Mouse (Mus musculus) forebrain, embryonic 14.5 days (tissue): ENCODE measurements at regions not wholly inside any gene's neighbourhood (a gene's known extent, or its start where the extent isn't known, plus 50 kb on each side); places are given as distances from the start of the nearest gene placed in this dataset.

Experiments
- ATAC-seq: fragments of 200-750 bp; cut with Nextera tagmentation; 2 replicates; pipeline ENCODE4 v1.8.0; 2017; ENCODE audit warnings: mild to moderate bottlenecking, moderate library complexity
- DNase-seq: peaks from one replicate; pipeline ENCODE4 v3.0.0-alpha.2; 2015; ENCODE audit warnings: low spot score
- H3K27ac ChIP-seq: fragments of 300-500 bp; sonication (generic); 2 replicates; pipeline ENCODE4 v1.5.1; 2014; ENCODE audit warnings: low read depth, mild to moderate bottlenecking, control low read depth, low read length, moderate library complexity
- H3K27me3 ChIP-seq: fragments of 300-500 bp; sonication (generic); replicated peaks from 2 replicates; pipeline ENCODE4 v1.6.1; 2014; ENCODE audit warnings: low read length, control low read depth, mixed read lengths; ENCODE audit not compliant: control insufficient read depth, insufficient read depth
- H3K36me3 ChIP-seq: fragments of 300-500 bp; sonication (generic); 2 replicates; pipeline ENCODE4 v1.6.1; 2014; ENCODE audit warnings: low read length, control low read depth; ENCODE audit not compliant: control insufficient read depth, insufficient read depth
- H3K4me1 ChIP-seq: fragments of 300-500 bp; sonication (generic); 2 replicates; pipeline ENCODE4 v1.6.1; 2014; ENCODE audit warnings: antibody characterized with exemption, low read length, control low read depth; ENCODE audit not compliant: control insufficient read depth, insufficient read depth
- H3K4me2 ChIP-seq: fragments of 300-500 bp; sonication (generic); 2 replicates; pipeline ENCODE4 v1.6.1; 2014; ENCODE audit warnings: mild to moderate bottlenecking, control low read depth, low read length
- H3K4me3 ChIP-seq: fragments of 300-500 bp; sonication (generic); 2 replicates; pipeline ENCODE4 v1.5.1; 2014; ENCODE audit warnings: low read depth, low read length, control low read depth
- H3K9ac ChIP-seq: fragments of 300-500 bp; sonication (generic); 2 replicates; pipeline ENCODE4 v1.6.1; 2014; ENCODE audit warnings: mild to moderate bottlenecking, low read length, control low read depth, moderate library complexity
- H3K9me3 ChIP-seq: fragments of 300-500 bp; sonication (generic); replicated peaks from 2 replicates; pipeline ENCODE4 v1.6.1; 2016; ENCODE audit warnings: low read length, control low read depth, mixed read lengths; ENCODE audit not compliant: control insufficient read depth
- WGBS: fragments of 180-500 bp; shearing (Covaris S2); extraction: QIAGEN DNeasy Blood & Tissue Kit; methylation state at CpG from one replicate; pipeline ENCODE4 v1.1.7; 2014; 5-methylcytosine and 5-hydroxymethylcytosine counted together

DNA sequence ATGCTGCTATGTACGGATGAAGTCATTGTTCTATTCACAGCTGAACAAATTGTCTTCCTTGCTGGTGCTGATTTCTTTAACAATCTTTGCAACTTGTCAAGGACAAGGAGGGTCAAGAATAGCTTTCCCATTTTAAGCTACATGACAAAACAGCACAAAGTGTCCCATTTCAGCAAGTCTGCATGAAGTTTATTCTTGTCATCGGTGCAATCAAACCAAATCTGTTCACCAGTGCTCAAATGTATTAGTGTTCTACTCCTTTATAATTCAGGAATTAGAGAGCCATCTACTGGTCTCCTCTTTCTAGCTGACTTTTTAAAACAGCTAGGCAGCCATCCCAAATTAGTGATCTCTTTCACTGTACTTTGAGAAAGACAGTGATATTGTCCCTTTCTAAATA, 1040.8 kb downstream of the Galc start:
- no peak overlapping the region for H3K9ac ChIP-seq
- H3K36me3 ChIP-seq = no peaks in the 10 kb centered on the region
- no peak overlapping the region for H3K4me3 ChIP-seq
- WGBS = 83% methylated on average over 2 of the region's 2 CpGs
- H3K9me3 ChIP-seq = no peaks in the 10 kb centered on the region
- H3K4me2 ChIP-seq = no peak overlapping the region
- DNase-seq (peak; percentile 48), ATAC-seq (no peak)
- H3K4me1 ChIP-seq = no peaks in the 10 kb centered on the region
- H3K27me3 ChIP-seq = no peaks in the 10 kb centered on the region
- H3K27ac ChIP-seq = no peak overlapping the region

DNA sequence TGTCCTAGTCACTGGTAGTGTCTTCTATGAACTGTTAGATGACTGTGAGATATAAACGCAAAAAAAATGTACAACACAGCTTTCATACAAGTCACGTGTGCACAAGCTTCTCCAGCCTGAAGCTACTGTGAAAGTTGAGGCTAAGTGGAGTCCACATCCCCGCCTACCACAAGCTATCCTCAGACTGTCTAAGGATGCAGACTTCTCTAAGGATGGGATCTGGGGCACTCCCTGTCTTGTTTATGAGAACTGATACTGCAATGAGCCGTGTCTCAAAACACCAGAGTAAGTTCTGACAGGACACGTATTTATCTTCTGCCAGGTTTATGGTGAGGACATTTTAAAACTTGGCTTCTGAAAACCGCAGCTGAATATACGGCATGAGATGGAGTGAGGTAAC, 1041.7 kb downstream of the Galc start:
- WGBS = 86% methylated on average over 7 of the region's 7 CpGs
- H3K27ac ChIP-seq = no peak overlapping the region
- DNase-seq (no peak), ATAC-seq (no peak)
- H3K4me1 ChIP-seq = no peaks in the 10 kb centered on the region
- no peaks in the 10 kb centered on the region for H3K27me3 ChIP-seq
- H3K9me3 ChIP-seq = no peaks in the 10 kb centered on the region
- H3K9ac ChIP-seq = no peak overlapping the region
- H3K36me3 ChIP-seq = no peaks in the 10 kb centered on the region
- H3K4me3 ChIP-seq = no peak overlapping the region
- H3K4me2 ChIP-seq = no peak overlapping the region

DNA sequence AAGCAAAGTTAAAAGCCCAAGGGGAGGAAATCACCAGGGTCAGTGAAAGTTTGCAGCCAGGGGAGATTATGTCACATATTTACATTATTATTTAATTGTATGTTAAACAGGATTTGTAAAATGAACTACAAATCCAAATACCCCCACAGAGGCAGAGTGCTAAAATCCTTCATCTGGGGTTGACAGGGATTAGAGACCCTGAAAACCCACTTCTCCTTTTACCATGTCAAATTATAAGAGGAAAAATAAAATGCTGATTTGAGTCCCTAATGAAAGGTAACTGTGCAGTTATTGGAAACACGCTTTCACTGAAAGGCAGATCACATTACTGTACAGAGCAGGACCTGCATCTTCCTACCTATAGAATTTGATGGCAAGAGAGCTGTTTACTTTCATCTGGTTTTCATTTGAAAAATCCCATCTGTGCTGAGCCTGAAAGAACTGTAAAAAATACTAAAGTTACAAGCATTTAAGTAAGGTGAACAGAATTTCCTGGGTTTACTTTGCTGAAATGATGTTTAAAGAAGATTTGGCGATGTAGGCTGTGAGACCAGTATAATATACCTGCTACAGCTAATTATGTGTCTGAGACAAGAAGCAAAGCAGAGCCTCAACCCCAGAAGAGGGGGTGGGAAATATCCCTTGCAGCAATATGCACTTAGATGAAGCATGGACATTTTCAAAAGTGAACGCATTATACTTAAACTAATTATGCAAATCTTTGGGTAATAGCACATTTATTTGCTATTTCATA, 1055.4 kb downstream of the Galc start:
- Histone ChIP-seq H3K27me3 (no peaks in the 10 kb centered on the region), H3K4me2 (no peak overlapping the region), H3K9me3 (no peaks in the 10 kb centered on the region), H3K4me1 (no peaks in the 10 kb centered on the region), H3K27ac (no peak overlapping the region), H3K4me3 (no peak overlapping the region), H3K36me3 (no peaks in the 10 kb centered on the region), H3K9ac (no peak overlapping the region)
- WGBS = 63% methylated on average over 3 of the region's 3 CpGs
- DNase-seq (no peak), ATAC-seq (no peak)

DNA sequence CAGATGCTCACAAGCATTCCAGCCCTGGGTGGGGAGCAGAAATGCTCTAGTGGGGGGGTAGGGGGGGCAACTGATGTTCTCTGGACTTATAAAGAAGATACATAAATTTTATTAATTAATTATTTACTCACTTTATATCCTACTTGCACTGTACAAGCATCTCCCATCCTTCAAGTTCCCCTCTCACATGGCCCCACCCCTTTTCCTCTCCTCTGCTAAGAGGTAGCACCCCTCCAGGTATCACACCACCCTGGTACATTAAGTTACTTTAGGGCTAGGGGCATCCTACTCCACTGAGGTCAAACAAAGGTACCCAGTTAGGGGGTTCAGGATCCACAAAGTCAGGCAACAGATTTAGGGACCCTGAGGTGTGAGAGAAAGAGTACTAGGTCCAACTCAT, 1097.4 kb downstream of the Galc start:
- Histone ChIP-seq H3K9ac (no peak overlapping the region), H3K4me2 (no peak overlapping the region), H3K9me3 (no peaks in the 10 kb centered on the region), H3K27ac (no peak overlapping the region), H3K27me3 (no peaks in the 10 kb centered on the region), H3K4me3 (no peak overlapping the region), H3K4me1 (no peaks in the 10 kb centered on the region), H3K36me3 (no peaks in the 10 kb centered on the region)
- DNase-seq (no peak), ATAC-seq (no peak)

DNA sequence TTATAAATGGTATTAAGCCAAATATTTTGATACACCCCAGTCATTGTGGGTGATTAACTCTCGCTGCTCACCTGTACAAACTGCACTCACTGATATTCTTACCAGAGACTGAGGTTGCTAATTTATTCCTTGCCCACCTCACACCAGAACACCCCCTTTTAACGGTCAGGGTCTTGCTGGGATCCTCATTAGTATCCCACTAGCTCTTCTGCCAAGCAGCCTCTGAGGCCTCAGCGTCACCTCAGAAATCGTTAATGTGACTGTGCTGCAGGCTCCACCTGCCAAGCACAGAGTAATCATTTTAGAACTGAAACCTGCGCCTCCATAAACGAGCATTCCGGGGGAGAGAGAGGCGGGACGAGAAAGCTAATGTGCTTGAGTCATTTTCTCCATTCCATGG, 1097.8 kb downstream of the Galc start:
- no peaks in the 10 kb centered on the region for H3K36me3 ChIP-seq
- H3K4me3 ChIP-seq = no peak overlapping the region
- DNase-seq = no peak
- H3K9me3 ChIP-seq = no peaks in the 10 kb centered on the region
- no peak overlapping the region for H3K9ac ChIP-seq
- no peak overlapping the region for H3K4me2 ChIP-seq
- no peaks in the 10 kb centered on the region for H3K4me1 ChIP-seq
- no peaks in the 10 kb centered on the region for H3K27me3 ChIP-seq
- H3K27ac ChIP-seq = no peak overlapping the region
- no peak for ATAC-seq
- WGBS = 56% methylated on average over 9 of the region's 9 CpGs

DNA sequence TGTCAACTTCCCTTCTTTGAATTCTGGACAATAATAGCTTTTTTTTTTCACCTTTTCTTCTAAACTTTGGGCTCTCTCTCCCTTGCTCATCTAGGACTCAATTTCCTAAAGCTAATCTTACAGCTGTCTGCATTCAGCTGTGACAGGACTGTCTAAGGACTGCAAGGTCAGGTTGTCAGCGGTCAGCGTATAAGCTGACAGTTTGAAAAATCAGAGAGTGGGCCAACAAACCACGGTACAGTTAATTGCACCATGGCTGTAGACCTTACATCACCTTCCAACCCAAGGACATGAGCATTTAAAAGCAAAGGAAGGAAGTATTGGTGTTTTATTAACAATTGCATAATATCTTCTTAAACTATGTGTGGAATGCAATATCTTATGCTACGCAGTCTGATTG, 1100.9 kb downstream of the Galc start:
- no peaks in the 10 kb centered on the region for H3K9me3 ChIP-seq
- H3K27me3 ChIP-seq = no peaks in the 10 kb centered on the region
- 83% methylated on average over 4 of the region's 4 CpGs for WGBS
- no peak overlapping the region for H3K27ac ChIP-seq
- DNase-seq = no peak
- H3K4me3 ChIP-seq = no peak overlapping the region
- H3K36me3 ChIP-seq = no peaks in the 10 kb centered on the region
- no peak overlapping the region for H3K9ac ChIP-seq
- no peak overlapping the region for H3K4me2 ChIP-seq
- ATAC-seq = no peak
- no peaks in the 10 kb centered on the region for H3K4me1 ChIP-seq

DNA sequence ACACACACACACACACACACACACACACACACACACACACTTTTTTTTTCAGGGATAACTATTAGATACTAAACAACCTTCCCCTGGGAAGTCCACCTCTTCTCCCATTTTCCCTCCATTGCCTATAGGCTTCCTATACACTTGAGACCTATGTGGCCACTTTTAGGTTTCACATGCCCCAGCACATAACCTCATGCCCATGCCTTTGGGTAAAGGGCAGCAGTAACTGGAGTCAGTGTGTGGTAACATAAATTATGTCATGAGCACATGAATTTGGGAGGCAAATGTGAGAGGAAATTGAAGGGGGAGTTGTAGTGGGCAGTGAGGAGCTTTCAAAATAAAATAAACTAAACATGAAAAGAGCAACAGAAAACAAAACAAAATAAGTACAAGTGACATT, 1101.5 kb downstream of the Galc start:
- H3K9me3 ChIP-seq = no peaks in the 10 kb centered on the region
- H3K4me2 ChIP-seq = no peak overlapping the region
- H3K9ac ChIP-seq = no peak overlapping the region
- H3K36me3 ChIP-seq = no peaks in the 10 kb centered on the region
- no peak overlapping the region for H3K27ac ChIP-seq
- DNase-seq (no peak), ATAC-seq (no peak)
- H3K4me3 ChIP-seq = no peak overlapping the region
- no peaks in the 10 kb centered on the region for H3K4me1 ChIP-seq
- H3K27me3 ChIP-seq = no peaks in the 10 kb centered on the region

DNA sequence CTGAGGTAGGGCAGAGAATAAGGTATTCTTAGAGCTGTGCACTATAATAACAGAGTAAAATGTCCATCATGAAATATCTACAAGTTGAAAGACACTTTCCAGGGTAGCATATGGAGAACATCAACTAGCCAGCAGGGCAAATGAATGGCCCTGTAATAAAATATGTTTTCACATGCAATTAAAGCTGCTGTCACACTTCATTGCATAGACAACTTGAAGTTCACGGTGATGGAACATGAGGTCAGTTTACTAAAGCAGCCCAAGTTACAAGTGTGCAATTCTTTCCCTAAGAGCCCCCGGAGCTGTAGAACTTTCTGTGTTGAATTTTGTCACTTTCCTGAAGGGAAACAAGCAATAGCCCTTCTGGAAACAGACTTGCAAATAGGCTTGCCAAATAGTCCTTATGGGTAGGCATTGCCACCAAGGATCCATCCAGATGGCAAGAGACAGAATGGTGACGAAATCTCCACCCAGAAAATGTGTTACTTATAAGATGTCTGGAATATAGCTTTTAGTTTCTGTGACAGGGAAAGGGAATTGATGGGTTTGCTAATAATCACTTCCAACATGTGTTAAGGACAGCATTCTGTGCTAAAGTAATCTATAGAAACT, 1102.7 kb downstream of the Galc start:
- H3K36me3 ChIP-seq = no peaks in the 10 kb centered on the region
- H3K4me2 ChIP-seq = no peak overlapping the region
- H3K27ac ChIP-seq = no peak overlapping the region
- ATAC-seq (peak; percentile 90), DNase-seq (peak; percentile 86)
- no peaks in the 10 kb centered on the region for H3K27me3 ChIP-seq
- no peak overlapping the region for H3K4me3 ChIP-seq
- no peaks in the 10 kb centered on the region for H3K9me3 ChIP-seq
- 70% methylated on average over 3 of the region's 3 CpGs for WGBS
- H3K9ac ChIP-seq = no peak overlapping the region
- no peaks in the 10 kb centered on the region for H3K4me1 ChIP-seq

DNA sequence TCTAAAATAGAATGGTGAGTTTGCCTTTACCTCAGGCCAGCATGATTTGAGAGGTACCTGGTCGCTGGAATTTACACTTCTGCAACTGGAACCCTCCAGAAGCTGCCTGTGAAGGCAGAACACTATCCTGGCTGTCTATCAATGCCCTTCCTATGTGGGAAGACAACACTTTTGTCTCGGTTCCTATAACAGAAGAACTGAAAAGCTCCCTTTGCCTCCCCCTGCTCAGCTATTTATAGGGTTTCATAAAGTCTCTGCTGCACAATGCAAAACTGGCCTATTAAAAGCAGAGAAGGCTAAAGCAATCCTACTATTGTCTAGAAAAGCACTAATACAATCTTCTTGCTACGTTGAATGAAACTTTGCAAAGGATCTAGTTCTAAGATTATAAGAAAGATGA, 1116.5 kb downstream of the Galc start:
- 50% methylated on average over 3 of the region's 3 CpGs for WGBS
- Histone ChIP-seq H3K27me3 (no peaks in the 10 kb centered on the region), H3K4me2 (no peak overlapping the region), H3K36me3 (no peaks in the 10 kb centered on the region), H3K9me3 (no peaks in the 10 kb centered on the region), H3K4me1 (no peaks in the 10 kb centered on the region), H3K9ac (no peak overlapping the region), H3K4me3 (no peak overlapping the region), H3K27ac (no peak overlapping the region)
- no peak for ATAC-seq
- no peak for DNase-seq
